Mouse (Mus musculus) T-helper 2 cell (primary cell): ENCODE data around the gene Ebf1.

Experiments used
- in situ Hi-C: fragments of 300-600 bp; cut with MboI, MseI; formaldehyde crosslinking; loops from one replicate; pipeline ENCODE4 v1.15.1; 2025; ENCODE audit warnings: high pct_unique_total_duplicates

The Ebf1 gene

DNA sequence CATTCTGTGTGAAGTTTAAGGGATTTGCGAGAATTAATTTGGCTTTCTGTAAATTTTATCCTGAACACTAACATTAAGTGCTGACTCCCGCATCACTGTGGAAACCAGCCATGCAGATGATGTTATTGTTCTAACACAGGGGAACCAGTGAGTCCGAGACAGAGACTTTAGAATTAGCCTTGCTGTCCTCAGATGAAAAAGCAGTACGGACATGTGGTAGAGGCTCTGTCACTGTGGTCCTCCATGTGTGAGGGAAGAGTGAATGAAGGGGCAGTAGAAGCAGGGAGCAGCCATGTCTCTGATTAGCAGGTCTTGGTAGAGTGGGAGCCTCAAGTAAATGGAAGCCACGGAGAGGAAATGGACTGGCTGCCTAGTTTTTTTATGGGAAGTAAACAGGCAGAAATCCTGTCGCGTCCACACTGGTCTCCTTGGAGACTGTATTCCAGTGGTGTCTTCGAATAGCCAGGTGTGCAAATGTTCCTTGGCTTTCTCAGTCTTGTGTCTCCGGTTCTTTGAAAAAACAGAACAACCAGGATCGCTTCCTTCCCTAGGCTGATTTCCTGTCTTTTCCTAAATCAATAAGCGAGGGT lies 84.2 kb downstream of the Ebf1 start:
- in situ Hi-C loops = no loop called here

- in situ Hi-C loops = no loop called here
These were observed 84.7 kb downstream of the Ebf1 start for GRCm38 (mm10) chr11:44701864-44702263.

DNA sequence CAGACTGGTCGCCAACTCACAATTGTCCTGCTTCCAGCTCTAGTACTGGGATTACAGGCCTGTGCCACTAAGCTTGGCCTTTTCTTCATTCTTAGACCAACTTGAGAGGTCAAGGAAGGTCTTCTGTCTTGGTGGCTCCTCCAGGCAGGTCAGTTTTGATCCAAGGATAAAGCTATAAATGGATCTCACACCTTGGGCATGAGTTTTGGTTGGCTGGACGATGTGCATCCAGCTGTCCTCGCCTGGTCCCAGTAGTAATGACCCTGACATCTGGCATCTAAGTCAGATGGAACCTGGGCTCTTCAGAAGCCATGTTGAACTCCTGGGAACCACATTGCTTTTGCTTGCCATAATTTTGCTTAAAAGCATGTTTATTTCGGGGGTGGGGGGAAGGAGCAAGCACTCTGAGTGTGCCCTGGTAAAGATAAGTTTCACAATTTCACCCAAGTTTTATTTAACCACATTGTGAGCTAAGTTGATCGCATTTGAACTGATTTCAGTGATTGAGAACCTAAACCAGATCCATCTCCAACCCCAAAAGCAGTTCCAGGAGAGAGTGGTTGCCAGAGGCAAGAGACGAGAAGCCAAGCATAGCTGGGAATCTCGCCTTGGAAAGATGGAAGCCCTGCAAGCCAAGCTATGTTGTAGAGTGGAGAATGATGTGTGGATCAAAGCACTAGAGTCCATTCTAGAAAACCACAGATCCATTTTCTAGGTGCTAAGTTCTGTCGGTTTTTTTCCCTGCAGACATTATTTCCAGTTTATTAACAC lies 85.8 kb downstream of the Ebf1 start:
- in situ Hi-C loops = no loop called here

GRCm38 (mm10) chr11:44703951-44704350 lies 86.8 kb downstream of the Ebf1 start:
- in situ Hi-C loops = no loop called here

GRCm38 (mm10) chr11:44705811-44706210 lies 88.7 kb downstream of the Ebf1 start:
- in situ Hi-C loops = no loop called here

GRCm38 (mm10) chr11:44706386-44706785 lies 89.3 kb downstream of the Ebf1 start:
- in situ Hi-C loops = no loop called here

DNA sequence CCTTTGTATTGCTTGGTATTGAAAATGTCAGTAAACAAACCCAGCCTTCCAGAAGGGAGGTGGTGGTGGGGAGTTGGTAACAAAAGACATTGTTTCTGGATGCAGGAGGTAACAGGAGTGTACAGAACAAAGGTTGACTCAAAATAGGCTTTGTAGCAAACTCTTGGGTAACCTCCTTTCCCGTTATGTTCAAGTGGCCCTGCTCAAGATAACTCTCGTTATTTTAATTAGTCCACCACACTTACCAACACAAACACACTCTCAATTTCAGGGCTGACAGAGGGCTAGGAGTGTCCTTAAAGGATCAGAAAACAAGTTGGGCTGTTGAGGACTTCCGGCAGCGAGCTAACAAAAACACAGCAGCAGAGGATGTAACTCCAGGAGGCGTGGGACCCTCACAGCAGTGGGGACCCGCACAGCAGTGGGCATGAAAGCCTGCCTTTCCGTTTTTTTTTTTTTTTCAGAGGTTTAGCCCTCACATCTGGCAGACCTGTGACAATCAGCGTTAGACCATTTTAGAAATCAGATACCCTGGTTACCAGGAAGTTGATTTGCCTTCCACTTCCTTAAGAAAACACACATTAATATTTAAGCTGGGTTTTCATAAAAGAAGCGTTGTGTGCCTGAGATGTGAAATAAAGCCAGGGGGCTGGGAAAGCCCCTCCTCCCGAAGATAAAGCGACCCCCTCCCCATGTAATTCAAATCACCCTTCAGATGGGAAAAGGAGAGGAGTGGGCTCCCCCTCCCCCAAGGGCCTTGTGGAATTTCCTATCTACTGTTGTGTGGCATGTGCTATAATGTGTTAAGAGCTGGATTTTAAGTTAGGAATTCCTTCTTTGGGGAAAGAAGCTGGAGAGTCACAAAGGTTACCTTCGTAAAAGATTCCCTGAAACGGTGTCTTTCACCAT lies 90.5 kb downstream of the Ebf1 start:
- in situ Hi-C loops = no loop called here

- in situ Hi-C loops = no loop called here
These were observed 91.2 kb downstream of the Ebf1 start for GRCm38 (mm10) chr11:44708290-44708685.

GRCm38 (mm10) chr11:44709073-44709618 lies 92.0 kb downstream of the Ebf1 start:
- in situ Hi-C loops = no loop called here

DNA sequence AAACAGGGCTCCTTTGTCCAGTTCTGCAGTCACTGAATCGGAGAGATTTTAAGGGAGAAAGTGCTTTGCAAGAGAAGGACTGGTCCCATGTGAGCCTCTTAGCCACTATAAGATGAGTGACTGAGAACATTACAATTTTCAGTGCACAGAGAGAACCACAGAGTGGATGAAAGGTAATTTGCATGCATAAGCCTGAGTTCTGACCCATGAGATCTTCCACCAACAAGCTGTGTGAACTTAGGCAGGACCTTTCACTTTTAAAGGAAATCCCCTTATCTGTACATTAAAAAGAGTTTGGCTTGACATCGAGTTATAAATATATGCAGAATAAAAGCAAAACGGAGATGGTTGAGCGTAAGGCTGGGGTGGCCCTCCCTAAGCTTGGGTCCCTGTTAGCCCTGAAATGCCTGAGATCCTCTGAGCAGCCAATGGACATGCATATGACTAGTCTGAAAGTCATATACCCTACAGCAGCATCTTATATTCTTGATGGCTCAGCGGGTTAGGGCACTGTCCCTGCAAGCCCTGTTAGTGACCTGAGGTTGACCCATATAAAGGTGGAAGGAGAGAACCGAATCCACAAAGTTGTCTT lies 92.8 kb downstream of the Ebf1 start:
- in situ Hi-C loops = no loop called here

DNA sequence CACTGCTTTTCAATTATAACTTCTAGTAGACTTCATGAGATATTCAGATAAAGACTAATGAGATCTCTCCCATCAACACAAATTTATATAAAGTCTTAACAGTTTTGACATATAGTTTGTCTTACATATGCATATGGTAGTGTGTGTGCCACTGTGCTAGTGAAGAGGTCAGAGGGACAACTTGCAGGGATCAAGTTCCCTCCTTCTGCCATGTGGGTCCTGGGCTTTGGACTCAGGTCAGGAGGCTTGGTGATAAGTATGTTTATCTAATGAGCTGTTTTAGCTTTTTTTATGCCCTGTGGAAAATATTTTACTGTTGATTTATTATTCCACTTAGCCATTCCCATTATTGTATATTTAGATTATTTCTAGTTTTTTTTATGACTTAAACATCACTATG lies 93.7 kb downstream of the Ebf1 start:
- in situ Hi-C loops = no loop called here

DNA sequence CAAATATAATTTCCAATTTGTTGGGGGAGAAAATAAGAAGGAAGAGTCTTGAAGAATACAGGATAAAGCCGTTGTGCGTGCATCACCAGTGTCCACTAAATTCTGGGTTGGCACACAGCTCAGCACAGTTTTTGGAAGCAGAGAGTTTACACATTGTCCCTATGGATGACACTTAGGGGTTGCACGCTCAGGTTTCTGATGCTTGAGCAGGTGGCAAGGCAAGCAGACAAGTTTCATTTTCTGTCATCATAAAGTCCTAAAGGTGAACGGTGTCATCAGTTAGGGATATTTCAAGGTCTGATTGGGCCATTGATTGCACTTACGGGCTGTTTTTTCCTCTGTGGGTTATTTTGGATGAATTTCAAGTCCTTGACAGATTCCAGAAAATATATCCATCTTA lies 97.1 kb downstream of the Ebf1 start:
- in situ Hi-C loops = no loop called here

- in situ Hi-C loops = no loop called here
These were observed 98.7 kb downstream of the Ebf1 start for GRCm38 (mm10) chr11:44715776-44716175.

DNA sequence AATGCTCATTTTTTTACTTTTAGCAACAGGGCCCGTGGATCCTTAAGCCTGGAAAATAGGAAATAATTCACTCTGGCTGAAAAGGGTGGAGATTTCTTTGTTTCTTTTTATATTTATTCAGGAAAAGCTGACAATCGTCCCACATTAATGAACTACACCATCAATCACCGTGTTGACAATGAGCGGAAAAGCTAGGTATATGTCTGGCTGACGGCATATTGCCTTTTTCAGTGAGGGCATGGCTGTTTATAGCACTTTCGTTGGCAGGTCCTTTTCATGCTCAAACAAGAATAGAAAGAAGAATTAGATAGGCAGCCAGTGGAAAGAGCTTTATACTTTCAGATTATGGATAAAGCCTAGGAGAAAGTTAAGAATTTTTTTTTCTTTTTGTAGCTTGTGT lies 99.8 kb downstream of the Ebf1 start:
- in situ Hi-C loops = no loop called here

DNA sequence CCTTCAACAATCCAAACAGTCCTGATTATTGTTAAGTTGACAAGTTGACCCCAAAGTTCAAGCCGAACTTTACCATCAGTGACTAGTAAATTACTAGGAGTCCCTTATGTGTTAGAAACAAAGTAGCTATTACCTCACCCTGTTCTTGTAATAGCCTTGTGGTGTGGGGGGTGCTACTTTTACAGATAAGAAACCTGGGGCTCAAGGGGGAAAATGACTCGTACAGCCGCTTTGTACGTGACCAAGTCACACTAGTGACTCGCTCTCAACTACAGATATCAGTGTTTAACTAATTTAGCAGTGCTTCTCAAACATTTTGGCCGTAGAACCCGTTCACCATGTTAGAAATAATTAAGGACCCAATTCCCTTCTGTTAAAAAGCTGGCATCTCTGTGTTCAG lies 100.5 kb downstream of the Ebf1 start:
- in situ Hi-C loops = no loop called here

DNA sequence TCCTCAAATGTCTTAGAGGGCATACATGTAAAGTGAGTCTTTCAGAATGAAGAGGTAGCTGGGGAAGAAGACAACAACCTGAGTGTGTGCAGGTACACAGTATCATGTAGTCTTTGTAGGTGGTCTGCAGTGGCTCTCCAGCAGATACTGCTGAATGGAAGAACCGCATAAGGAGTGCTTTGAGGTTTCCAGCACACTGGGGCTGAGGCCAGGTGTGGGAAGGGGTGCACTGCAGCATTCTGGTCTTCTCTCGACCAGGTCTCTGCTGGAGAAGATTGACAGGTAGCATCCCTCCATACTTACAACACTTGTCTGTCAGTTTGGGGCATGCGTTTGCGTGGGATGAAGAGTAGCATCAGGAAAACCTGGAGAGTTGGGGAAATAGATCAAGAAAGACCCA lies 104.9 kb downstream of the Ebf1 start:
- in situ Hi-C loops = no loop called here

- in situ Hi-C loops = no loop called here
These were observed 106.9 kb downstream of the Ebf1 start for GRCm38 (mm10) chr11:44723950-44724502.

DNA sequence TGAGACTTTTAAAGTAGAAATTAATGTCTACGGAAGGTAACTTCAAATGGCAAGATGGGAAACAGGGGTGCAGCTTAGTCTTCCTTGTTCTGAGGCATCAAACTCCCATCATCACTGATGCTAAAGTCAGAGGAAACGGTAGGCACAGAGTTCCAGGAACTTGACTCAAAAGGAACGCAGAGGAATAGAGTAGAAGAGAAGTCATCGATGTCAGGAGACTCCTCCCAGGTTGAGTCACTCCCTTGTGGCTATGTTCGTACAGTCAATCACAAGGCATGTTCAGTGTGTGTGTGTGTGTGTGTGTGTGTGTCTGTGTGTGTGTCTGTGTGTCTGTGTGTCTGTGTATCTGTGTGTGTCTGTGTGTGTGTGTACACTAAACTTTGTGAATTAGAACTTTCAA lies 108.6 kb downstream of the Ebf1 start:
- in situ Hi-C loops = no loop called here

- in situ Hi-C loops = no loop called here
These were observed 110.3 kb downstream of the Ebf1 start for GRCm38 (mm10) chr11:44727376-44727775.

GRCm38 (mm10) chr11:44727821-44728220 lies 110.7 kb downstream of the Ebf1 start:
- in situ Hi-C loops = no loop called here

GRCm38 (mm10) chr11:44728271-44728670 lies 111.2 kb downstream of the Ebf1 start:
- in situ Hi-C loops = no loop called here

DNA sequence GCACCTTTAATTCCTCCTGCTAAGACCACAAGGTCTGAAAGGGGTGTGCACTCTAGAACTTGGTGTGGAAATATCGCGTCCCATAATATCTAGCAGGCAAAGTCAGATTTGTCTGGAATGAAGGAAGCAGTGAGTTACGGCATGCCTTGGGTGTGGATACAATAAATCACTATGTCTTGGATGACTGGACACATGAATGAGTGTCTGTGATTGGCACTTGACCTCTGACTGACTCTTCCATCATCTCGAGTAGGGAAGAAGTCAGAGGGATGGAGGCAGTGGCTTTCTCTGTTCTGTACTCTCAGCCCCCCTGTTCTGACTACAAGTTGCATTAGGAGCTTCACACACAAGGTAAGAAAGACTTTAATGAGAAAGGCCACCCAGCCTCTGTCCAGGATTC lies 112.8 kb downstream of the Ebf1 start:
- in situ Hi-C loops = no loop called here
